Mouse (Mus musculus) neural tube, embryonic 11.5 days (tissue): ENCODE measurements at regions not wholly inside any gene's neighbourhood (a gene's known extent, or its start where the extent isn't known, plus 50 kb on each side); places are given as distances from the start of the nearest gene placed in this dataset.
A peak's percentile ranks its signal among the peaks of the same experiment; 100 is the strongest.

Experiments
- ATAC-seq: fragments of 200-750 bp; cut with Nextera tagmentation; 2 replicates; pipeline ENCODE4 v1.8.0; 2017; ENCODE audit warnings: moderate number of reproducible peaks, mild to moderate bottlenecking, moderate TSS enrichment, moderate library complexity; ENCODE audit not compliant: insufficient read depth, low FRiP score, low TSS enrichment
- DNase-seq: peaks from one replicate; pipeline ENCODE4 v3.0.0-alpha.2; 2015; ENCODE audit warnings: low spot score
- H3K27ac ChIP-seq: fragments of 300-500 bp; sonication (generic); 2 replicates; pipeline ENCODE4 v1.5.1; 2014; ENCODE audit warnings: low read depth, mild to moderate bottlenecking, low read length
- H3K27me3 ChIP-seq: fragments of 300-500 bp; sonication (generic); 2 replicates; pipeline ENCODE4 v1.6.1; 2014; ENCODE audit warnings: mild to moderate bottlenecking, low read length, mixed read lengths; ENCODE audit not compliant: control insufficient read depth, insufficient read depth
- H3K36me3 ChIP-seq: fragments of 300-500 bp; sonication (generic); 2 replicates; pipeline ENCODE4 v1.6.1; 2014; ENCODE audit warnings: mild to moderate bottlenecking, low read length, moderate library complexity, mixed read lengths; ENCODE audit not compliant: control insufficient read depth, insufficient read depth
- H3K4me1 ChIP-seq: fragments of 300-500 bp; sonication (generic); 2 replicates; pipeline ENCODE4 v1.6.1; 2014; ENCODE audit warnings: low read length, mixed read lengths; ENCODE audit not compliant: control insufficient read depth, insufficient read depth
- H3K4me2 ChIP-seq: fragments of 300-500 bp; sonication (generic); 2 replicates; pipeline ENCODE4 v1.6.1; 2014; ENCODE audit warnings: low read depth, mild to moderate bottlenecking, moderate library complexity
- H3K4me3 ChIP-seq: fragments of 300-500 bp; sonication (generic); 2 replicates; pipeline ENCODE4 v1.5.1; 2014; ENCODE audit warnings: low read depth, low read length
- H3K9ac ChIP-seq: fragments of 300-500 bp; sonication (generic); 2 replicates; pipeline ENCODE4 v1.6.1; 2014; ENCODE audit warnings: mild to moderate bottlenecking, low read length
- H3K9me3 ChIP-seq: fragments of 300-500 bp; sonication (generic); 2 replicates; pipeline ENCODE4 v1.6.1; 2016; ENCODE audit warnings: low read length; ENCODE audit not compliant: control insufficient read depth
- WGBS: fragments of 180-500 bp; shearing (Covaris S2); extraction: QIAGEN DNeasy Blood & Tissue Kit; methylation state at CpG from one replicate; pipeline ENCODE4 v1.1.7; 2014; 5-methylcytosine and 5-hydroxymethylcytosine counted together

GRCm38 (mm10) chr8:96244549-96245152 lies 356.3 kb upstream of the Got2 start:
- peak; percentile 50 for DNase-seq
- Histone ChIP-seq H3K27ac (no peak overlapping the region), H3K9me3 (no peaks in the 10 kb centered on the region), H3K27me3 (no peaks in the 10 kb centered on the region), H3K4me1 (peaks cover 4% of the 10 kb centered on the region; the same call in 1 of the 2 replicates), H3K4me3 (no peak overlapping the region), H3K36me3 (no peaks in the 10 kb centered on the region), H3K4me2 (no peak overlapping the region), H3K9ac (no peak overlapping the region)
- ATAC-seq = peak; percentile 68
- 20% methylated on average over 9 of the region's 9 CpGs for WGBS

- H3K36me3 ChIP-seq = no peaks in the 10 kb centered on the region
- no peak for DNase-seq
- no peak overlapping the region for H3K9ac ChIP-seq
- no peak overlapping the region for H3K4me3 ChIP-seq
- no peak for ATAC-seq
- H3K4me2 ChIP-seq = no peak overlapping the region
- no peak overlapping the region for H3K27ac ChIP-seq
- H3K27me3 ChIP-seq = no peaks in the 10 kb centered on the region
- no peaks in the 10 kb centered on the region for H3K9me3 ChIP-seq
- H3K4me1 ChIP-seq = no peaks in the 10 kb centered on the region
Observed at GRCm38 (mm10) chr8:96238406-96238805, 350.1 kb upstream of the Got2 start.

GRCm38 (mm10) chr8:96237940-96238339 lies 349.6 kb upstream of the Got2 start:
- no peaks in the 10 kb centered on the region for H3K9me3 ChIP-seq
- 89% methylated on average over 3 of the region's 3 CpGs for WGBS
- DNase-seq (no peak), ATAC-seq (no peak)
- H3K4me1 ChIP-seq = no peaks in the 10 kb centered on the region
- H3K4me3 ChIP-seq = no peak overlapping the region
- H3K27me3 ChIP-seq = no peaks in the 10 kb centered on the region
- no peak overlapping the region for H3K4me2 ChIP-seq
- H3K27ac ChIP-seq = no peak overlapping the region
- no peaks in the 10 kb centered on the region for H3K36me3 ChIP-seq
- no peak overlapping the region for H3K9ac ChIP-seq

GRCm38 (mm10) chr8:96230412-96230811 lies 342.1 kb upstream of the Got2 start:
- no peak for ATAC-seq
- no peak overlapping the region for H3K4me2 ChIP-seq
- H3K27me3 ChIP-seq = no peaks in the 10 kb centered on the region
- no peaks in the 10 kb centered on the region for H3K36me3 ChIP-seq
- no peak overlapping the region for H3K4me3 ChIP-seq
- WGBS = 35% methylated on average over 4 of the region's 4 CpGs
- no peak overlapping the region for H3K27ac ChIP-seq
- no peaks in the 10 kb centered on the region for H3K4me1 ChIP-seq
- H3K9me3 ChIP-seq = no peaks in the 10 kb centered on the region
- H3K9ac ChIP-seq = no peak overlapping the region
- DNase-seq = peak; percentile 18
